Mouse (Mus musculus) hematopoietic stem cell, adult 5-6 weeks (primary cell): ENCODE data around the gene Mrpl9. TPM values are rescaled to one million over a fixed set of nuclear protein-coding genes. Genes with fewer than 3 reads are reported as not detected.
A peak's percentile ranks its signal among the peaks of the same experiment; 100 is the strongest.

Experiments used
- ATAC-seq, 2 experiments: fragments of 125-278 bp in 1 of 2; replicated peaks in 1 of 2; 2 replicates each; pipeline ENCODE4 v1.8.0; 2016 to 2017; ENCODE audit warnings: inconsistent platforms in 2 of 2, mild to moderate bottlenecking in 2 of 2, moderate number of reproducible peaks in 2 of 2, low read depth in 1 of 2, moderate TSS enrichment in 1 of 2; ENCODE audit not compliant: low FRiP score in 2 of 2, poor library complexity in 2 of 2, severe bottlenecking in 2 of 2, insufficient read depth in 1 of 2, low TSS enrichment in 1 of 2
- total RNA-seq: library from RNA; stranded (forward); fragments of 172-1452, 232-1000 nt; gene quantifications from 2 replicates; pipeline ENCODE4 v1.2.3, GENCODE M21; 2017

Gene Mrpl9
- total RNA-seq, 1 experiment from 2014 or later = 67.4 TPM

DNA sequence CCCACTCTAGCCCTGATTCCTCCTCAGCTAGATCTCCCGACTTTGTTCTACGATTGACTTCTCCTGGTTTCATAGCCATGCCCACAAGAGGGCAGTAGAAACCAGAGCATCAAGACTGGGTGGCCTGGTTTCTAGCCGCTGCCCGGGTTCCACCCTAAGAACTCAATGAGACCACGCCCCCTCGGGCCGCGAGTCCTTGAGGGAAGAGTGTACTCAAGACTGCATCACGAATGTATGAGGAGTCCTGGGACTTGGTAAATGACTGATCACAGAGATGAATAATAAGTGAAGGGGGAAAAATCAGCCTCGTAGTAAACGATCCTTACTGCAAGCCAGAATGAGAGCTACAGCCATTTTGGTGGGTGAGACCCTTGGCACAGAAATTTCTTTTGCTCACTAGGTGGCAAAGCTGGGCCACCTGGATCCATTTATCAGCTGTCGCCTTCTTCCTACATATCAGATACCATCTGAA, 13.4 kb downstream of the Mrpl9 start:
- peak; percentile 94 to 96 for ATAC-seq

DNA sequence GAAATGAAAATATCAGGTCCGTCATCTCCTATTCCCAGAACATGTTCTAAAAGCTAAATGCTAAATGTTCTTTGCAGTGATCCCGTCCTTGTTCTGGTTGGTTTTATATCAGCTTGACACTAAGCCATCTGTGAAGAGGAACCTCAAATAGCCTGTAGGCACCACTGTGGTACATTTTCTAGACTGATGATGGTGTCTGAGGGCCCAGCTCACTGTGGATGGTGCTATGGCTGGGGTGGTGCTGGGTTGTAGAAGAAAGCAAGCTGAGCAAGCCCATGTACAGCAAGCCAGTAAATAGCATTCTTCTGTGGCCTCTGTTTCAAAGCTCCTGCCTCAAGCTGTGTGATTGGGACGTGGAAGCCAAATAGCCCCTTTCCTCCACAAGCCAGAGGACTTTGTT, 13.9 kb downstream of the Mrpl9 start:
- ATAC-seq = no peak

DNA sequence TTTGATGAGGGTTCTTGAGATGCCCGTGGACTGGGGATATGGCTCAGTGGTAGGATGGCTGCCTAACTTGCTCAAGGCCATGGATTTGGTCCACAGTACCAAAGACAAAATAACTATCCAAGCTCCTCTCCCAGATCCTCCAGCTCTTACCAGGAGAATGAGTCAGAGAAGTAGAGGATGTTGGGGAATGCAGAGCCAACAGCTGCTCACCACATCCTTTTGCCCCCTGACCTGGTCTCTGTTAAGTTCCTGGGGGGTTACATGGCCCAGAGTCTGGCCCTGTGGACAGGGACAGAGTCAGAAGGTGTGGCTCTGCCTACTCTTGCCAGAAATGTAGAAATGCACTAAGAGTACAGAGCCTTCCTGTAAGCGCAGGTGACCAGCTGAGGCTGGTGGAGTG, 16.7 kb downstream of the Mrpl9 start:
- no peak for ATAC-seq

DNA sequence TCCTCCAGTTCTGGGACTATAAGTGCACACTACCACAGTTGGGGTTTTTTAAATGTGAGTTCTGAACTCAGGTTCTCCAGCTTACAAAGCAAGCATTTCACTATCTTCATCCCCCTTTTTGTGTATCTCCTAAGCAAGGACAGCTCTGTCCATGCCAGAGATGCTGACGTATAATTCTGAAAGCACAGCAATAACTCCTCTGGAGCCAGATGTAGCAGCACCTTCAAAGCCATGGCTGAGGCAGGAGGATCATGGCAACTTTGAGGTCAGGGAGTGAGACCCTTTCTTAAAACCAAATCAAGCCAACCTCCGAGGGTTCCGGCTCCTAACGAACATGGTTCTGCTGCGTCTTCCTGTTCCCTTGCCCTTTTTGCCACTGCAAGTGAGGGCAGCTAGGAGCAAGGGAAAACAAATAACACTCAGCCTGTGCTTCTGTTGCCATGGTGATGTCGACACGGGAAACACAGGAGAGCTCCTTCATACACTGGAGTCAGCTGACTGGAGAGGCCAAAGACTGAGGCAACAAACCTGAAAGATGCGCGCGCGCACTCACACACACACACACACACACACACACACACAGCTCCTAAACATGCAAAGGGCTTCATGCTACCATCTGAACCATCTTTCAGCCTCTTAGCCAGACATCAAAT, 20.9 kb downstream of the Mrpl9 start:
- ATAC-seq = no peak

DNA sequence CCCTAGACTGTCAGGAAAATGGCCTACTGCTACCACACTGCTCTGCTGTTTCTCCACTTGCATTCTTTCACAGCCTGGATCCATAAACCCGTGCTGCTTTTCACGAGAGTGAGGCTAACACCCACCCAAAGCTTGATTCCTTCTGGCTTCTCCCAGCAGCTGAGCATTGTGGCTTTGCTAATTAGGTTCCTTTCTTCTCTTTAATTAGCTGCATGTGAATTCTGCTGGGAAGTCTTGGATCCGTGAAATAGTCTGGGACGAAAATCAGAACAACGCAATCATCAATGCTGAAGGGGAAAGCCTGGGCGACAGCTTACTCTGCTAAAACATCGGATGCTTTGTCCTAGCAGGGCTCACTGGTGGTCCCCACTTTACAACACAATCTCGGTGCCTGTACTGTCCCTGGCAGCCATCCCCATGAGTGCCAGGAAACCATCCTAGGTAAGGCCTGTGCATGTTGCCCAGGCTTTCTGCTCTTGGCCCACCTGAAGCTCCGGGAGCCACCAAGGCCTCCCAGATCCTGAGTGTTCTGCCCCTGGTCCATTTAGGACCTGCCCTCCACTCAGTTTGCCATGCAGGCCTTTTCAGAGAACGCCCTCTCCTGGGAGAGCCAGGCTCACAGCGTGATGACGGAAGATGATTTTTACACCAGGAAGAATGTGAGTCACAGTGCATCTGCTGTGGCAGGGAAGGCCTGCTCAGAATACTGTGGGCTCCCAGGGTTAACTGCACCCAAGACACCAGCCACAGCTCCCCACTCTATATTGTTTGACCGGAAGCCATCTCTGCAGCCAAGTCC, 22.7 kb downstream of the Mrpl9 start:
- no peak for ATAC-seq

DNA sequence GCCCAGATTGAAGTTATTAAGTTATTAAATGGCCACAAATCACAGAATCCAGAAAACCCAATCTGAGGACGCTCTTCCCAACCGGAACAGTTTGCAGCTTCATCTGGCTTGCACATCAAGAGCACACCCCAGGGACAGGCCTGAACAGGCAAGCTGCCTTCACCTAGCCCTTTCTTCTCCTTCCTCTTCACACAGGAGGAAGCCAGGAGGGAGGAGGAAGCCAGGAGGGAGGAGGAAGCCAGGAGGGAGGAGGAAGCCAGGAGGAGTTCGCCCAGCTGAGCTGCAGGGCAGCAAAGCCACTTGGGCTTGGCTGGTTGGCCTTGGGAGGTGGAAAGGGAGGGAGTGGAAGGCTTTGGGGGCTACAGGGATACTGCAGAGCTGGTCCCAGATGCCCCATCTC, 25.8 kb downstream of the Mrpl9 start:
- peak in 1 of 2 experiments; percentile 47; a peak in 1 of 4 replicates for ATAC-seq

DNA sequence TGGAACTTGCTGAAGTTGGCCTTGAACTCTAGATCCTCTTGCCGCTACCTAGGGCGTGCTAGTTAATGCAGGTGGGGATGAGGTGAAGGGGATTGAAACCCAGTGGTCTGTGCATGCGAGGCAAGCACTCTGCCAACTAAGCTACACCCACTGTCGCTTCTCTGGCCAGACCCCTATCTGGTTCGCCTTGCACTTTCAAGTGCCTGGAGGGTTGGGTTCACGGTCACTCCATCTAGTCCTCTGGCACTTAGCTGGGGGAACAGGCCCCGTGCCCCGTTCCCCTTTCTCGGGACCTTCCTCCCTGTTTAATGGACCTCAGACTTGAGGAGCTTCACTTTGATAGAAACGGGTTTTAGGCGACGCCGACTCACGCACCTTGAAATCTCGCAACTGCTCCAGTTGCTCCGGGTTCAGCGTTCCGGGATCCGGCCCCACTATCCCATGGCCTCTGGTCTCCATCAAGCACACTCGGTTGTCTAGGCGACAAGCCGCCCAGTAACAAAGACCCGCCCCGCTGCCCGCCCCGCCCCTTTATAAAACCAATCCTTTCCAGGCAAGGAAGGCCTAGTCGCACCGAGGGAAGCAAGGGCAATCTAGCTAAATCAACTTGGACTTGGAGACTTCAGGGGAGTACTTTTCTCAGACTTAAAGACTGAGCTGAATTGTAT, 29.5 kb downstream of the Mrpl9 start:
- no peak for ATAC-seq

DNA sequence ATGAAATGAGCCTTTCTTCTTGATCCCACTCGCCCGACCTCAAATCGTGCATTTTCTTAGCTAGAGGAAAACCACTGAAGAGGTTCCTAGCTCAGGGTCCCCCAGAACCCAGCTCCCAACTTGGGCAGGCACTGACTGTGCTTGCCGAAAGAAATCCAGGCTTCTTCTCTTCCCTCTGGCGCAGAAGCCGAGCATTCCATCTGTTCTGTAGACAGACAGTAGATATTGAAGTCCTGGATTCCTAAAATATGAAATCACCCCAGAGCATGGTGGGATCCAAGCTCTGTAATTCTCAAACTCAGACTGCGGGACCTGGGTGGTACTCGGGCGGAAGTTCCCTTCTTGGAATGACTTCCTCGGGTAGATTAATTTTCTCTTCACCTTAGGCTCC, 30.0 kb downstream of the Mrpl9 start:
- no peak for ATAC-seq

DNA sequence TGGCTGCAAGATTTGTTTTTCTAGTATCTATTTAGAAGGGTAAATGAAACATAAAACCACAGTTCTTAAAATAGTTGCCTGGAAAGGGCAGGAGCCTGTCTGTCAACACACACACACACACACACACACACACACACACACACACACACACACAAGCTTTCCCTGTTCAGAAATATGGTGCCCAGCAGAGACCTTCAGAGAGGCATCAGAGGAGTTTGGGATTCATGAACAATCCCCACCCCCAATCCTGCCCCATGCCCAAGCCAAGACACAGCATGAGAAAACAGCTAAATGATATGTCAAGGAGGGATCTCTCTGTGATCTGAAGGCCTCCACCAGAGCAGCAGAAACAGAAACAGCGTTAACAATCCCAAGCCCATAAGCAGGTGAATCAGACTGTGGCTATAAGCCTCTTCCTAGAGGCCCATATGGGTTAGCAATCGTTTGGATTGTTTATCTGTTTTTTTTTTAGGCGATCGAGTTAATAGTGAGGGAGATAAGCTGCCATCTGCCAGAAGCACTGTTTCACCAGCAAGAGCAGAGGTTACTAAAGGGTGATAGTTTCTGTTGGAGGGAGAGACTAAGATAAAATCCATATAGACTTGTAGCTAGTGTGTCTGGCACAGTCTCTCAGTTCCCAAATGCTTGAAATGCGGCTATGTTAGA, 30.6 kb downstream of the Mrpl9 start:
- ATAC-seq = no peak

DNA sequence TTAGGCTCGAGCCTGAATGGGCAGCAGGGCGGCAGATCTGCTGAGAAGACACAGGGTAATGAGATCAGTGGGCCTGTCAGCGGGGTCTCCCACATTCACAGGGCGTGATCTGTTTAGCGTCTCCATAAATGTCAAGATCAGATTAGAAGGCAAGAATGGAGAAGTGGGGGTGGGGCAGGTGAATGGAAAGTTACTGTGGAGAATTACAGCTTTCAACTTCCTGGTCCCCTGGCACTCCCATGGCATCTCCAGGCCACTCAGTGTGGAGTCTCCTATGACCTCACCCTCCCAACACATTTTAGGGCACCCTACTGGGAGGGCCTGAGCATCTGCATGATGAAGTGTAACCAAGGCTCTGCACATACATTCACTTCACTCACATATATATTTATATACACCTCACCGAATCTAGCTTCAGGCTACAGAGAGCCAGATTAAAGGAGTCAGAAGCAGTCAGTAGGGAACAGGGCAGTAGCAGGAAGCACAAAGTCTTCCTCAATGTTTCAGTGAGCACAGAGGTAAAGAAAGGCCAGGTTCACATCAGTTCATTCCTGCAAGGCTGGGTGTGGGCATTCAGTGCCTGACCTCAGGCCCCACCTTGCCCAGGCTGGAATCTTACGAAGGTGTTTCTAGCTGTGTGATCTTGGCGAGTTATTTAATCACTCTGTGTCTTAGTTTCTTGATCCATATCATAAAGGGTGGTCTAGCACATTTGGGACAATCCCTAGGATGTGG, 33.4 kb downstream of the Mrpl9 start:
- ATAC-seq = no peak

DNA sequence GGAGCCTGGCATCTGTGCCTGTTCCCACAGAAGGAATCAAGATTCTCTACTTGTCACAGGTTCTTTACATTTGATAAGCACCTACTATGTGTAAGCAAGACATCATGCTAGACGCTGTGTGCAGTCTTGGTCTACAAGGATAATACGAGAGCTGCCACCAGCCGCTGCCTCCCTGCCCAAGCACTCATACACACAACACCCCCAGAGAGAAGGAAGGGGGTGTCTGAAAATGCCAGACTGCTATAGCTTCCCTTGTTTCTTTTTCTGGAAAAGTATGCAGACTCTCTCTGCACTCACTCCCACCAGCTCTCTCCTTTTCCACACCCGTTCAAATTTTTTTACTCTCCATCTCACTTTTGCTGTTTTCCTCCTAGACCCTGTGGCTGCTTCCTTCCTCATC, 34.3 kb downstream of the Mrpl9 start:
- no peak for ATAC-seq

DNA sequence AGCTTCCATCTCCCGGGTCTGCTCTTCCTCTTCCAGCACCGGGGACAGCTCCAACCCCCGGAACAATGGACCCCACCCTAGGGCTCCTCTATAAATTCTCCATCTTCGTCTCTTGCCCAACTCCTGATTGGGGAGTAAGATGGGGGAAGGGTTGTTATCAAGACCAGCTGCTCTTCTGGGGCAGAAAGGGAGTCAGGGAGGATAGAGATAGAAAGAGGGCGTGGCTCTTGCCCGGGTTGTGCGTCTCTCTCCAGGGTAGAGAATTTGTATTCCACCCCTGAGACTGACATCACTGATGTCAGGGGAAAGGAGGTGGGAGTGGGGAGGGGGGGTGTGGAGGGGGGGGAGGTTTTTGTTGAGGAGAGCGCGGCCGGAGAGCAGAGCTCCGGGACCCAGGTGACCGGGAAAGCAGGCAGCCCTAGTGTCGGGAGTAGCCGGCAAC, 34.9 kb downstream of the Mrpl9 start, which contains the start of gene Celf3:
TSS of gene Celf3 (plus strand) at position 315 of the 442 bp plus-strand sequence.
- no peak for ATAC-seq

DNA sequence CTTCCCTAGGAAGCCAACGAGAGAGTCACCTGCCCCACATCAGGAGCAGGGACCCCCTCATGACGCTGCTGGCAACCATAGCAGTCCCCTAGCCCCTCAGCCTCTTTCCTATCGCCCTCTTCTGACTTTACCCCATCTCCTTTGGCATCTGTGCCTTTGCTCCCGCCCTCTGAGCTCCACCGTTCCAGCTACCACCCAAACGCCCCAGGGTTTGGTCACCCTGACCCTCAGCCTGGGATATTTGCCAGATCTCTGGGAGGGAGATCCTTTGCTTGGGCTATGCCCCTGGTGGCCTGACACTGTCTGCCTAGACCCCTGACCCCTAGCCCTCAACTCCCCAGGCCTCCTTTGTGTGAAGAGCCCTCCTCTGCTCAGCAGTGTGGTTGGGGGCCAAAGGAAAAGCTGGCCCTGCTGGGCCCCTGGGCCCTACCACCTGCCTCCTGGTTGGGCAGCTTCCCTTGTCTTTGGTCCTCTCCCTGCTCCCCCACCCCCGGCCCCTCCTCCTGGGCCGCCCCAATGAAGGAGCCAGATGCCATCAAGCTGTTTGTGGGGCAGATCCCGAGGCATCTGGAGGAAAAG, 35.6 kb downstream of the Mrpl9 start:
- no peak for ATAC-seq

DNA sequence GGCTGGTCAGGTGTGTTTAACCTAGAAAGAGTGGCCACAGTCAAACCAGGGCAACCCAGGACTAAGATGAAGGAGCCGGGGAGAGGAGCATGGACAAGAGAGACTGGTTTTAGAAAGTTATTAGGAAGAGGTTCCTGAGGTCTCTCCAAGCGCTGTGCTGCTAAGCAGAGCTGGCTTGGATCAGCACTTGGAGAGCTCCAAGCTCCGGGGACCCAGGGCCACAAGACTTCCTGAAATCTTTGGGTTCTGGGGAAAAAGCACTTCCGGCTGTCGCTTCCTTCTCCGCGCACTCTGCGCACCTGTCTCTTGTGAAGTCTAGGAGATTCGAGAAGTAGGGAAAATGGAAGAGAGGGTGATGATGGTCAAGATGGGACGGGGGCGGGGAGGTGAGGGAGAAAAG, 36.4 kb downstream of the Mrpl9 start:
- ATAC-seq = 0 out of 4 replicates have a peak, but pooled peaks of 1 of the 2 experiments have one; percentile 29

DNA sequence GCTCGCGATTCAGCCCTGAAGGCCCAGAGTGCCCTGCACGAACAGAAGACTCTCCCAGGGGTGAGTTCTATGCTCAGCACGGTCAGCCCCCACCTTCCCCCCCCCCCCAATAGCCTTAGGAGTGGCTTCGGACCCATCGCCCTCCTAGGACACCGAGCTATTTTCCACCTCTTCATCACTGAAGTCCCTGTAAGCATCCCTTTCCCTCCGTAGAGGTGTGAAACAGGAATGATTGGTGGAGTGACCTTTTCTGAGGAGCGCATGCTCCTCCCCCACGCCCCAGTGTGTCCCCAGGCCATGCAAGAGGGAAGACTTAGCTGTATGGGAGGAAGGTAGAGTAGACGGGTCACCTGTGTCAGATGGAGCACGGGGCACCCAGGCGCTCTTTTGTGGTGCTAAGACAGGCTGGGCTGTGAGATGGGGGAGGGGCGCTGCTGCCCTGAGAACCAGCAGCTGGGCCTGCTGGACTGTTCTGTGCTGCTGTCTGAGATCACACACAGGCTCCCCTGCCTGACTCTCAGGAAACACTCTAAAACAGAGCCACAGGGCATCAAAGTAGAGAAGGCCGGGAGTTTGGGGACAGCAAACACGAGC, 37.3 kb downstream of the Mrpl9 start, which contains the start of gene Riiad1:
TSS of gene Riiad1 (minus strand) at position 51 of the 594 bp plus-strand sequence.
- ATAC-seq = no peak

DNA sequence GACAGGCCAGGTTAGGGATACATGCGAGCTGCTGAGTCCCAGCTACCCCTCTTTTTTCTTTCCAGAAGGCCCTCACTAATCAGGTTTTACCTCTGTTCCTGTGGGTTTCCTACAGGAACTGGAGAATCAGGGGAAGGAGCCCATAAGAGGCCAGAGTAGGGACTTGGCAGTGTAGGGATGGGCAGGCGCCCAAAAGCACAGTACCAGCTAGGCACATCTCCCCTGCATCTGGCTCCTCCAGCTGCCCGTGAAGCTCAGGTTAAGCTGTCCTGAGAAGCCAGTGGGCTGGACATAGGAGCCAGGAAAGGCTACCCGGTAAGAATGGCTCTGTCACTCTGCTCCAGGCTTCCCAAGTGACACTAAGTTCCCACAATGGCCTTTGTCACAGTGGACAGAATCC, 38.3 kb downstream of the Mrpl9 start:
- ATAC-seq = no peak
